Mouse (Mus musculus): ENCODE data around the gene Ndst2. TPM values are rescaled to one million over a fixed set of nuclear protein-coding genes. Genes with fewer than 3 reads are reported as not detected.
A peak's percentile ranks its signal among the peaks of the same experiment; 100 is the strongest.

The Ndst2 gene
- polyA plus RNA-seq, 1 experiment from 2014 or later: 24.4 TPM

GRCm38 (mm10) chr14:20733041-20733951, 1.1 kb downstream of the Ndst2 start:
- no peaks in the 10 kb centered on the region for H3K27me3 ChIP-seq (ENCODE audit: control insufficient read depth, insufficient read depth, low read length)
- 53% methylated on average over 12 of the region's 12 CpGs for WGBS
- peak overlapping the region; percentile 87 for H3K9ac ChIP-seq (ENCODE audit: low read length)
- no peaks in the 10 kb centered on the region for H3K9me3 ChIP-seq (ENCODE audit: control insufficient read depth, low read length)
- peak overlapping the region; percentile 88 for H3K4me3 ChIP-seq (ENCODE audit: low read depth, low read length)
- ATAC-seq (ENCODE audit: insufficient read depth, low FRiP score, low TSS enrichment) (no peak), DNase-seq (ENCODE audit: low spot score) (no peak)
- peaks cover 20% of the 10 kb centered on the region for H3K36me3 ChIP-seq (ENCODE audit: control insufficient read depth, insufficient read depth, low read length)
- no peak overlapping the region for H3K27ac ChIP-seq (ENCODE audit: low read depth, low read length)
- H3K4me1 ChIP-seq (ENCODE audit: control insufficient read depth, insufficient read depth, low read length): peaks cover 4% of the 10 kb centered on the region
- peak overlapping the region; percentile 81 for H3K4me2 ChIP-seq (ENCODE audit: low read depth)

- no peaks in the 10 kb centered on the region for H3K27me3 ChIP-seq (ENCODE audit: control insufficient read depth, insufficient read depth, low read length)
- DNase-seq (ENCODE audit: low spot score) (no peak), ATAC-seq (ENCODE audit: insufficient read depth, low FRiP score, low TSS enrichment) (no peak)
- H3K27ac ChIP-seq (ENCODE audit: low read depth, low read length): no peak overlapping the region
- no peak overlapping the region for H3K4me2 ChIP-seq (ENCODE audit: low read depth)
- 90% methylated on average over 9 of the region's 9 CpGs for WGBS
- H3K4me1 ChIP-seq (ENCODE audit: control insufficient read depth, insufficient read depth, low read length): peaks cover 4% of the 10 kb centered on the region
- H3K9ac ChIP-seq (ENCODE audit: low read length): no peak overlapping the region
- H3K36me3 ChIP-seq (ENCODE audit: control insufficient read depth, insufficient read depth, low read length): peaks cover 23% of the 10 kb centered on the region
- no peak overlapping the region for H3K4me3 ChIP-seq (ENCODE audit: low read depth, low read length)
- H3K9me3 ChIP-seq (ENCODE audit: control insufficient read depth, low read length): no peaks in the 10 kb centered on the region
These were observed 3.3 kb downstream of the Ndst2 start for GRCm38 (mm10) chr14:20730853-20731602.

DNA sequence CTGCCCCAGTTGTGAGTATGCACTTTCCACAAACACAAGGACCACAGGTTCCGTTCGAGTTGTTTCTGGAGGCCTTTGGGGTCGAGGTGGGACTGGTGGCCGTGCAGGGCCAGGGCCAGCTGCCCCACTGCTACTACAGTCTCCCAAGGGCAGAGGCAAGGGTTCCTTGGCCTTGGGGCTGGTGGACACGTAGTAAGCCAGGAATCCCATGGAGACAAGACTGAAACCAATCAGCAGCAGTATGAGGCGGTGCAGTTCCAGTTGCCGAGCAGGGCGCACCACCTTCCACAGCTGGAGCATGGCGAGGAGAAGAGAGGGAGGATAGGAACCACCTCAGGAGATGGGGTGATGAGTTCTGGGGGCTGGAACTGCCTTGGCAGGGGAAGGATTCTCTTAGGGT, 4.5 kb downstream of the Ndst2 start:
- H3K4me3 ChIP-seq (ENCODE audit: low read depth, low read length): no peak overlapping the region
- no peak overlapping the region for H3K27ac ChIP-seq (ENCODE audit: low read depth, low read length)
- peaks cover 4% of the 10 kb centered on the region for H3K4me1 ChIP-seq (ENCODE audit: control insufficient read depth, insufficient read depth, low read length)
- no peak for ATAC-seq (ENCODE audit: insufficient read depth, low FRiP score, low TSS enrichment)
- 90% methylated on average over 9 of the region's 9 CpGs for WGBS
- DNase-seq (ENCODE audit: low spot score): no peak
- H3K27me3 ChIP-seq (ENCODE audit: control insufficient read depth, insufficient read depth, low read length): no peaks in the 10 kb centered on the region
- H3K9ac ChIP-seq (ENCODE audit: low read length): no peak overlapping the region
- H3K9me3 ChIP-seq (ENCODE audit: control insufficient read depth, low read length): no peaks in the 10 kb centered on the region
- H3K4me2 ChIP-seq (ENCODE audit: low read depth): no peak overlapping the region
- peaks cover 28% of the 10 kb centered on the region for H3K36me3 ChIP-seq (ENCODE audit: control insufficient read depth, insufficient read depth, low read length)

- Histone ChIP-seq H3K4me2 (ENCODE audit: low read depth) (no peak overlapping the region), H3K36me3 (ENCODE audit: control insufficient read depth, insufficient read depth, low read length) (peaks cover 49% of the 10 kb centered on the region), H3K9me3 (ENCODE audit: control insufficient read depth, low read length) (no peaks in the 10 kb centered on the region), H3K27me3 (ENCODE audit: control insufficient read depth, insufficient read depth, low read length) (no peaks in the 10 kb centered on the region), H3K9ac (ENCODE audit: low read length) (no peak overlapping the region), H3K4me1 (ENCODE audit: control insufficient read depth, insufficient read depth, low read length) (no peaks in the 10 kb centered on the region), H3K27ac (ENCODE audit: low read depth, low read length) (no peak overlapping the region), H3K4me3 (ENCODE audit: low read depth, low read length) (no peak overlapping the region)
- DNase-seq (ENCODE audit: low spot score) (no peak), ATAC-seq (ENCODE audit: insufficient read depth, low FRiP score, low TSS enrichment) (no peak)
- 82% methylated on average over 6 of the region's 6 CpGs for WGBS
These were observed 8.6 kb downstream of the Ndst2 start for GRCm38 (mm10) chr14:20725660-20726339.

GRCm38 (mm10) chr14:20724043-20724442, 10.3 kb downstream of the Ndst2 start:
- no peak overlapping the region for H3K9ac ChIP-seq (ENCODE audit: low read length)
- peak; percentile 62 for DNase-seq (ENCODE audit: low spot score)
- H3K27me3 ChIP-seq (ENCODE audit: control insufficient read depth, insufficient read depth, low read length): no peaks in the 10 kb centered on the region
- no peak for ATAC-seq (ENCODE audit: insufficient read depth, low FRiP score, low TSS enrichment)
- no peak overlapping the region for H3K4me2 ChIP-seq (ENCODE audit: low read depth)
- no peak overlapping the region for H3K27ac ChIP-seq (ENCODE audit: low read depth, low read length)
- no peaks in the 10 kb centered on the region for H3K4me1 ChIP-seq (ENCODE audit: control insufficient read depth, insufficient read depth, low read length)
- no peak overlapping the region for H3K4me3 ChIP-seq (ENCODE audit: low read depth, low read length)
- 44% methylated on average over 5 of the region's 5 CpGs for WGBS
- peaks cover 38% of the 10 kb centered on the region for H3K36me3 ChIP-seq (ENCODE audit: control insufficient read depth, insufficient read depth, low read length)
- no peaks in the 10 kb centered on the region for H3K9me3 ChIP-seq (ENCODE audit: control insufficient read depth, low read length)

- ATAC-seq (ENCODE audit: insufficient read depth, low FRiP score, low TSS enrichment) (no peak), DNase-seq (ENCODE audit: low spot score) (no peak)
- no peaks in the 10 kb centered on the region for H3K4me1 ChIP-seq (ENCODE audit: control insufficient read depth, insufficient read depth, low read length)
- 93% methylated on average over 12 of the region's 12 CpGs for WGBS
- H3K27ac ChIP-seq (ENCODE audit: low read depth, low read length): no peak overlapping the region
- H3K4me2 ChIP-seq (ENCODE audit: low read depth): no peak overlapping the region
- no peaks in the 10 kb centered on the region for H3K27me3 ChIP-seq (ENCODE audit: control insufficient read depth, insufficient read depth, low read length)
- no peak overlapping the region for H3K4me3 ChIP-seq (ENCODE audit: low read depth, low read length)
- H3K9ac ChIP-seq (ENCODE audit: low read length): no peak overlapping the region
- H3K36me3 ChIP-seq (ENCODE audit: control insufficient read depth, insufficient read depth, low read length): peaks cover 42% of the 10 kb centered on the region
- no peaks in the 10 kb centered on the region for H3K9me3 ChIP-seq (ENCODE audit: control insufficient read depth, low read length)
These were observed 11.4 kb downstream of the Ndst2 start for GRCm38 (mm10) chr14:20723006-20723405.

DNA sequence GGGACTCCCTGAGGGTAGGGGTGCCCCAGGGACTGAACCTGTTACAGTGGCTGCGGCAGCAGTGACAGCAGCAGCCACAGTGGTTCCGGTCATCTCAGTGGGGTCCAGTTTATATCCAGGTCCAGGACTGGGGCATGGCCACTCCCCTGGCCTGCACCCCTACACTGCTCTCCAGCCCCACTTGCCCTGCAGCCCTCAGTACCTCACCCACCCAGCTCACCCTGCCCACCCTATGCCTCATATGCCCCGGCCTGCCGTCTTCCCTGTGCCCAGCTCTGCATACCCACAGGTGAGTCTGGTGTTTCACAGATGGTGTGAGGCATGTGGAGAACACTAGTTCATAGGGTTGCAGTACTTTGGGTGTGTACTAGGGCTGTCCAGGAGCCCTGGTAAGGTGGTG, 13.0 kb downstream of the Ndst2 start:
- ATAC-seq (ENCODE audit: insufficient read depth, low FRiP score, low TSS enrichment): no peak
- Histone ChIP-seq H3K4me3 (ENCODE audit: low read depth, low read length) (no peak overlapping the region), H3K9me3 (ENCODE audit: control insufficient read depth, low read length) (no peaks in the 10 kb centered on the region), H3K36me3 (ENCODE audit: control insufficient read depth, insufficient read depth, low read length) (peaks cover 39% of the 10 kb centered on the region), H3K27ac (ENCODE audit: low read depth, low read length) (no peak overlapping the region), H3K4me1 (ENCODE audit: control insufficient read depth, insufficient read depth, low read length) (no peaks in the 10 kb centered on the region), H3K4me2 (ENCODE audit: low read depth) (no peak overlapping the region), H3K27me3 (ENCODE audit: control insufficient read depth, insufficient read depth, low read length) (no peaks in the 10 kb centered on the region), H3K9ac (ENCODE audit: low read length) (no peak overlapping the region)
- 81% methylated on average over 4 of the region's 4 CpGs for WGBS
- DNase-seq (ENCODE audit: low spot score): no peak

GRCm38 (mm10) chr14:20719767-20720166, 14.6 kb downstream of the Ndst2 start:
- Histone ChIP-seq H3K27me3 (ENCODE audit: control insufficient read depth, insufficient read depth, low read length) (no peaks in the 10 kb centered on the region), H3K4me2 (ENCODE audit: low read depth) (no peak overlapping the region), H3K9ac (ENCODE audit: low read length) (no peak overlapping the region), H3K4me1 (ENCODE audit: control insufficient read depth, insufficient read depth, low read length) (no peaks in the 10 kb centered on the region), H3K36me3 (ENCODE audit: control insufficient read depth, insufficient read depth, low read length) (peaks cover 33% of the 10 kb centered on the region), H3K4me3 (ENCODE audit: low read depth, low read length) (no peak overlapping the region), H3K27ac (ENCODE audit: low read depth, low read length) (no peak overlapping the region), H3K9me3 (ENCODE audit: control insufficient read depth, low read length) (no peaks in the 10 kb centered on the region)
- ATAC-seq (ENCODE audit: insufficient read depth, low FRiP score, low TSS enrichment) (no peak), DNase-seq (ENCODE audit: low spot score) (no peak)
- 94% methylated on average over 12 of the region's 12 CpGs for WGBS
